Mouse (Mus musculus) embryo, embryonic 10.5 days (tissue): ENCODE measurements at regions not wholly inside any gene's neighbourhood (a gene's known extent, or its start where the extent isn't known, plus 50 kb on each side); places are given as distances from the start of the nearest gene placed in this dataset.
"Not testable (repeated sequence)": the region's sequence is repeated elsewhere in the genome, so short reads cannot be mapped to it uniquely, and the experiment has no call there.

Source experiments
- DNase-seq: peaks from one replicate; pipeline ENCODE4 v3.0.0-alpha.2; 2015; ENCODE audit warnings: low spot score

DNA sequence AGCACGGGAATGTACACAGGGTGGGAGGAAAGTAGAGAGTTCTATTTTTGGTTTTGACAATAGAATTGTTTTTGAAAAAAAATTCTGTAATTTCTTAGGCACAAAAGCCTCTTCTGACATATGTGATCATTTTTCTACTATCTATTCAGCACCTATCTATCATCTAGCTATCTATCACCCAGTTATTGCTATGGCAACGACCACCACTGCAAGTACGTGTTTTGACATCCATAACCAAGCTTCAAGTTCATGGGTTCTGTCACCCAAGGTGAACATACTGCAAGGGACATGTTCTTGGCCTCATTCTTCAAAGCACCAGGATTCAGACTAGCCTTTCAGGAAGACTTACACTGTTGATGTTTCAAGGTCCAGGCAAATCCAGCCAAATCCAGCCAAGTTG lies 238.4 kb upstream of the Rarb start:
- DNase-seq = no peak

DNA sequence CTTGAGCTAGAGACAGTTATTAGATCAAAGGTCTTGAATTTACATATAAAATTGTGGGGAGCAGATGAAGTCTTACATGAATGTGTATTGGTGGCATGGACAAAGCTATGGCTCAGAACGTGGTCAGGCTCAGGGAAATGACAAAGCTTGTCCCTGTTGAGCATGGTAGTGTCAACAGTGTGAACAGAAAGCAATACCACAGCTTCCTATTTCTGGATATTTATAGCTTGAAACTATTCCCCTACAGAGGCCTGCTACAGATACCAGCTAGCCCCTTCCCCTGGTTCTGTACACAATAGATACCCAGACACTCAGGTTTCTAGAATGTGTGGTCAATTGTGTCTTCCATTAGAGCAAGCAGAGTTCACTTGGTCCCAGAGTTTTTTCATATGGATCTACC lies 236.8 kb upstream of the Rarb start:
- no peak for DNase-seq

DNA sequence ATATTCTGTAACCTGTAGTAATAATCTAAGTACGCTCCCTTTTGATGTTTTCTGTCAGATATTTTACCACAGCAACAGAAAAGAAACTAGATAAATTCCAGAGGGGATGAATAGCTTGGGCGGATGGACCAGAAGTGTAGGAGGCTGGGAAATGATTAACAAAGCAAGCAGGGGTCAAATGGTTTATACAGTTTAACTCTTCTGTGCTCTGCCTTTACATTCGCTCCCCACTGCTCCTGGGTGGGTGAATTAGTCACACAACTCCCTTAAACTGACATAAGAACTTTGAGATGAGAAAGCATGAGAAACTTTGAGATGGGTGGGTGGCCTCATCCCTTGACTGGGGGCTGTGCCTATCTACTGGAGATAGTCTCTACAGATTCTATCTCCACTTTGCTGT lies 235.4 kb upstream of the Rarb start:
- no peak for DNase-seq

DNA sequence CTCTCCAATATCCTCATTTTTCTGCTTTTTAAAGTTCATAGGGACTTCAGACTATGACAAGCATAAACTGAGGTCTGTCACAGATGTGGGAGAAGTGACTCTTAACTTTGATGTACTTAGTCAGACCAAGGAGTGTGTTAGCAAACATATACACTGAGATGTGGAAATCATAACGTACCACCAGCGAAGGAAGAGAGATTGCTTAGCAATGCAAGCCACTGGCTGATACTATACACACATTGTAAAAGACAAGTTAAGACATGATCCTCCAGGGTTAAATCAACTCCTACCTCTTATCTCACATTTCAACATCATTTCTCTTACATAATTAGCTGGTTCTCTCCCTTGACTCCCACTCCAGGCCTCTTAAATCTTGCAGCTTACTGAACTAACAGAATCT lies 227.9 kb upstream of the Rarb start:
- no peak for DNase-seq

DNA sequence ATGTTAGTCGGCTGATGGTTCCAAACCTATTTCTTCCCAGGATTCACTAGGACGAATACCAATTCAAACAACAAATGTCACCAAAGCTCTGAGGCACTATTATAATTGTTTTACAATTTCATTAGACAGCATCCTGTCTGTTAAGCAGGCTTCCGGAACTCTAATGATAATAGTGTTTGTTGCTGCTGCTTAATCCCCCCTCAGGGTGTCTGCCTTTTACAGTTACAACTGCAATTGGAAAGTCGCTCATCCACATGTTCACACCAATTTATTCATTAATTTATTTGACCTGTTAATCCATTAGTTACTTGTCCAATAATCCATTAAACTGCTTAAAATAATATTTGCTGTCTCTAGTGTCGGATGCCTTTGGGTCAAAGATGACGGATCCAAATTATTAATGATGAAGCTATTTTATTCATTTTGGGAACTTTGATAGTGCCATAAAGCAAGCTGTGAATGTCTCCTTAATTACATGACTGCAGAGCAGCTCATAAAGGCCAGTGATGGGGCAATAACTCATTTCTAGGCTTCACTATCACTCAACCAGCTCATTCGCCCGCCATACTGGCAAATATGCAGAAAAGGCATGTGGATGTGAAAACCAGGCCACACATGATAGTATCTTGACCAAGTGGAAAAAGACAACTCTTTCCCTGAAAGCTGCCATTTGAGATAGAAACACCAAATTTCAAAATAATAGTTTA lies 226.6 kb upstream of the Rarb start:
- DNase-seq = no peak

DNA sequence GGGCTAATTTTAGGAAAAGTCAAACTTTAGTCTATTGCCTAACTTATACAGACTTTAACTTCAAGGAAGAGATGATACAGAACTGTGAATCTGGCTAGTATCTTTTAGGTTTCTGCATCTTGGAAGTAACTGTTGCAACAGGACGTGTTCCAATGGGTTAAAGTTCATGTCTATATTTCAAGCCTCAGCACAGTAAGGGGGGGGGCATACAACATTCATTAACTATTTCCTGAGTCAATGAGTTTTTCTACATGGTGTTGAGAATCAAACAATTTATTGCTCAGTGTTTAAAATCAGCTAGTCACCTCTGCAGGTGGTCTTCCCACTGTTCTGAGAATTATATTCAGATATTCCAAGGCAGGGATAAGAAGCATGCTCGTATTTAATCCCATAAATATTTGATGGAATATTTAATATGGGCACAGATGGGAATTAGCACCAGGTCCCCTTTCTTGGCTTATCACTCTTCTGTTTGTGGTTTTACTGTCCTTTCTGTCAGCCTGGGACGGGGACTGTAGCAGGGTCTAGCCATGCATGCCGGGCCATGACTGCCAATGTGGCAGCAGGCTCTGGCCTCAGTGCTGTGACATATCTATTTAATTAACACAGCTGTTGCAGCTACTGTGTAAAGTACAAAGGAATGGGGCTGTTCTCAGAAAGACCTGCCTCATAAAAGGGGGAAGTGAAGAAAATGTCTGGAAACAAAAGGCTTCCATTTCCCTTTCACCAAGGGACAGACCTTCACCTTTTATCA lies 201.8 kb upstream of the Rarb start:
- no peak for DNase-seq

DNA sequence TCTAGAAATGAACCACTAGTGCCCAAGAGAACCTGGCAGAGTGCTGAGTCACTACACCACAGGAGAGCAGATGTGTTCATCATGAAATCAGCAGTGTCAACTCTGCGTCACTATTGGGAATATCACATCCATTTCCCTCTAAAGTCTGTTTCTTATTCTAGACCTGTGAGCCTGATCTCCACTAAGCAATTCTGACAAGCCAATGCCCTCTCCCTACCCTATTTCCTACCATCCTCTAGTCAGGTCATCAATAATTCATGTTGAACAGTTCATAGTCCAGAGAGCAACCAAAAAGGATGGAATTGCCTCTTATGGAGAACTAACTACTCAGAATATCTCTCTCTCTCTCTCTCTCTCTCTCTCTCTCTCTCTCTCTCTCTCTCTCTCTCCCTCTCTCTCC lies 194.0 kb upstream of the Rarb start:
- no peak for DNase-seq

DNA sequence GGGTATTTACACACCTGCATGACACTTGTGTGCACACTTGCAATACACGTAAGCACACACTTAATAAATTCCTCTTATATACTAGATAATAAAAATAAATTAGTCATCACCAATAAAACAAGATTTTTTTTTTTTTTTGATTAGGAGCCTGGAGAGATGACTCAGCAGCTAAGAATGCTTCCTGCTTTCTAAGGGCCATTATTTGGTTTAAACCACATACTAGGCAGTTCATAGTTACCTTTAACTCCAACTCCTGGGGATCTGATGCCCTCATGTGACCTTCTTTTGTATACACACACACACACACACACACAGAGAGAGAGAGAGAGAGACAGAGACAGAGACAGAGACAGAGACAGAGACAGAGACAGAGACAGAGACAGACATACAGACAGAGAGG lies 193.2 kb upstream of the Rarb start:
- DNase-seq = no peak

DNA sequence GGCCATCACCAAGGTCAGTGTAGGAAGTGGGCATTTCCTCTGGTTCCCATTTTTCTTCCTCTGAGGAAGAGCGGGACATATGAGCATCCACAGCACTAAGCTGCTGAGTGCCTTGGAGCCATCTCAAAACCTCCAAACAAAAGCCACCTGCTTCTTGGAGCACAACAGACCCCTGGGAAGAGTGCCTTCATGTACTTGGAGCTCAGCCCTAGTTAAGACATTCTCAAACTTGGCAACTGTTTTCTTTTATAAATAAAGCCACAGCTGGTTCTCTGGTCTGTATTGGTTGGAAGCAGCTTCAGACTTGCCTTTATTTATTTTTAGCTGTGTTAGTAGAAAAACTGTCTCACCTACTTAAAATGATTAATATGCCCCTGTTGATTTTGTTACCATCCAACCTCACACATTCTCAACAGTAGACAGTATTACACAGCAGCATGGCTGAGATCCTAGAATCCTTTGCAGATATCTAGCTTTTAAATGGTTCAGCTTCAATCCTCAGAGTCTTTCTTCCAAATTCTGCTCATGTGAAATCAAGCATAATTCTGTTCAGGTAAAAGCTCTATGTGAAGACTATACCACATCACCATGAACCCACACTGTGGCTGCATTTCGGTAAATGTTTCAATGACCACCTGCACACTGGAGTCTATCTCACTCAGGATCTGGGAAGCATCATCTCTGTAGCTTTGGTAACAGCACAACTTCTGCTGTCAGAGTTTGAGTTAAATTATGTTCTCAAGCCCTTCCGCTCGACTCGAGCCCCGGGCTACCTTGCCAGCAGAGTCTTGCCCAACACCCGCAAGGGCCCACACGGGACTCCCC lies 186.4 kb upstream of the Rarb start:
- DNase-seq = no peak

DNA sequence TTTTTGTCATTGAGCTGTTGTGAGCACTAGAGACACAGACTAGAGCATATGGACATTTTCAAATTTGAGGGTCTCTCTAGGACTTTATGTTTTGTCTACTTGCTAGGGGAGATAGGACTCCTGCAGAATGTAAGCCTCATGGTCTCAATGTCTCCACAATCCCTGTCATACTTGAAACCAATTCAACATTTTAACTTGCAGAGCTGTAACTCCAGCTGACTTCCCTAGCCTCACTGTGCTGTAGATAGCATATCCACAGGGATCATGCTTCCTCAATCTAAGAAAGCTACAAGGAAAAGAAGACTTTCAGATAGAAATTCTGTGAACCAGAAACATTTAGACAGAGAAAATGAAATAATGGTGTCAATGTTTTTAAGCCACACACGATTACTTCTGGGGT lies 185.8 kb upstream of the Rarb start:
- no peak for DNase-seq

DNA sequence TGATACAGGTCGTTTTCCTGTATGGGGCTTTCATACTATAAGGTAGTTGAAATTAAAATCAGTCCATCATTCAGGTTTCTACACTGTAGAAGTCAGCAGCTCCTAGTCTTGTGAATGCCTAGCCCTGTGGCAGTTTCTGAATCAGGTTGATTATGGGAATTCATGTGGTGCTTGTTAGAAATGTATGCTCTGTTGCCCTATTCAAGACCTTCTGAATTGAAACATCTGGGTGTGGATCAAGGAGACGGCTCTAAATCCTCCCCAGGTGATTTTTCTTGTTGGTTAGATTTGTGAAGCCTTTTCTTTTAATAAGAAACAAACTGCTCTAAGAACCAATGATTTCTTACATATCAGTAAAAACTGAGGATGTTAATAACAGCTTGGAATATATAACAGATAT lies 177.8 kb upstream of the Rarb start:
- no peak for DNase-seq

DNA sequence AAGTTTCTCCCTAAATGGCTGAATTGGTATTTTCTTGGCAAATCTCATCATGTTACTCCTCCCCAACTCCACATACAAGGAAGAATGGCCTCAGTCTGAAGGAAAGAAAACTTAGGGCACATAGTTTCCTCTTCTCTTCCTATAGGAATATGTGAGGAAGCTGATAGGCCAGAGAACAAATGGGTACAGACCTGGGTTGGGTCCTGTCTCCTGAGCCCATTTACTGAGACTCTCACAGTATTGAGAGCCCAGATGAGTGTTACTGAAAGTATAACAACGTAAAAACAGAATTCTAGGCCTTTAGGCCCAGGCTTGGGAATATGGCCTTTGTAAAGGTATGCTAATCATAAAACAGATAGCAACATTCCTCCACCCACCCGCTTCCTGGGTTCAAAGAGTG lies 152.0 kb upstream of the Rarb start:
- not testable (repeated sequence) for DNase-seq

DNA sequence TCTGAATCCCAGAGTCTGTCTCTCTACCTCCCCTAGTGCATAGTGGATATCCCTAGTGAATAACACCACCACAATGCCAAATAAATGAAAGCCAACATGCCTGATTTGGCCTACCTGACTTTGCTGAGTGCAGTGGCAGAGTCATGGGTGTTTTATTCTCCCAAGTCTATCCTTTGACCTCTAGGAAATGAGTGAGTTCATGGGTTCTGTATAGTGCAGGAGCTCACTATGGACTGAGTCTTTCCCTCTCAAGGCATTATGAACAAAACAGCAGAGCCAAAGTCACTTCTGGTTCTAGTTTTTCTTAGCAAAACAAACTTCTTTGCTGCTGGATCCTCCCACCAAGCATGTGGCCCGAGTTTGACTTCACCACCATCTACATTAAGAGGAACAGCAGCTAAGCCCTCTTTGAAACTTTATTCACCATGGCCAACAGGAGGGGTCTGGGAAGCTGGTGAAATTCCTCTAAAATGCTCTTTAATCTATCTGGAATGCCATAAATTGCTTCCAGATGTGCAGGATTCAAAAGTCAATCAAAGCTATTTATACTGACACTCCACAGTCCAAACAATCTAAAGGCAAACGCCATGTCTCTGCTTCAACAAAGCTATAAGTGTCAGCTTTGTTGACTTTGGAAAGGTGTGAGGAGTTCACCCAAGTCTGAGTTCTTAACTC lies 145.9 kb upstream of the Rarb start:
- DNase-seq = peak; percentile 82

DNA sequence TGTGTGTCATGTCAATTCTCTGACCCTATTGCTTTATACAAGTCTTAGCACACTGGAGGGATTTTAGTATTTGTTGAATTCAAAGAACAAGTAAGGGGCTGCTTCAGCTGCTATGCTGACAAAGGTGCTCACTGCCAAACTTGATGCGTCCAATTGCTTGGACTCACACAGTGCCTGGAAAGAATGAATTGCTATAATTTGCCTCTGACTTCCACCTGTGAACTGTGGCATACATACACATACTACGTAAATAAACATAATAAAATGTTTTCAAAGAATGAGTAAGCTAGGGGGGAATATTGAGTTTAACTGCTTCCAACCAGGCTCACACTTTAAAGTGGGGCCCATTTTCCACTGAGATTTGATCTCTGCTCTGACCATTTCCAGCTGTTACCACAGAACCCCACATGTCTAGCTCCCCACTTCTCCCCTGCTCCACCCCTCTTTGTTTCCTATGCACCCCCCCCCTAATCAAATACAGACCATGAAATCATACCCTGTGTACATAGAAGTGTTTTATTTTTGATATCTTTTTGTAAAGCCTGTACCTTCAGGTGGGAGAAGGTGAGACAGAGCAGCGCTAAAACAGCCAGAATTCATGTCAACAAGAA lies 143.4 kb upstream of the Rarb start:
- DNase-seq = no peak

DNA sequence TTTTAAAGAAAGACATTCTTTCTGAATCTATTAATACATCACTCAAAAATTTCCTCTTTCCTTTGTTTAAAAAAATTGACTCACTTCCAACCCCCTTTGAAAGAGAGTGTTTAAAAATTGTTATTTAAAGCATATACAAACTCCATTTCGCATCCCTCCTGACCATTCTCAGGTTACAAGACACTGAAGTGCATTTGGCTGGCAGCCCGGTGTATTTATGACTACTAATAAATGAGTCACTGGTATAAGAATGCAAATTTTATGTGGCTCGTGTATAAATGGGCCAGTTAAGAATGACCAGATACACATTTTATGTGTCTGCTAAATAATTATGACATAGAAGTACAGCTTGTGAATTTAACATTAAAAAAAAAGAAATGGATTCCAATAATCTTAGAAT lies 138.8 kb upstream of the Rarb start:
- no peak for DNase-seq

DNA sequence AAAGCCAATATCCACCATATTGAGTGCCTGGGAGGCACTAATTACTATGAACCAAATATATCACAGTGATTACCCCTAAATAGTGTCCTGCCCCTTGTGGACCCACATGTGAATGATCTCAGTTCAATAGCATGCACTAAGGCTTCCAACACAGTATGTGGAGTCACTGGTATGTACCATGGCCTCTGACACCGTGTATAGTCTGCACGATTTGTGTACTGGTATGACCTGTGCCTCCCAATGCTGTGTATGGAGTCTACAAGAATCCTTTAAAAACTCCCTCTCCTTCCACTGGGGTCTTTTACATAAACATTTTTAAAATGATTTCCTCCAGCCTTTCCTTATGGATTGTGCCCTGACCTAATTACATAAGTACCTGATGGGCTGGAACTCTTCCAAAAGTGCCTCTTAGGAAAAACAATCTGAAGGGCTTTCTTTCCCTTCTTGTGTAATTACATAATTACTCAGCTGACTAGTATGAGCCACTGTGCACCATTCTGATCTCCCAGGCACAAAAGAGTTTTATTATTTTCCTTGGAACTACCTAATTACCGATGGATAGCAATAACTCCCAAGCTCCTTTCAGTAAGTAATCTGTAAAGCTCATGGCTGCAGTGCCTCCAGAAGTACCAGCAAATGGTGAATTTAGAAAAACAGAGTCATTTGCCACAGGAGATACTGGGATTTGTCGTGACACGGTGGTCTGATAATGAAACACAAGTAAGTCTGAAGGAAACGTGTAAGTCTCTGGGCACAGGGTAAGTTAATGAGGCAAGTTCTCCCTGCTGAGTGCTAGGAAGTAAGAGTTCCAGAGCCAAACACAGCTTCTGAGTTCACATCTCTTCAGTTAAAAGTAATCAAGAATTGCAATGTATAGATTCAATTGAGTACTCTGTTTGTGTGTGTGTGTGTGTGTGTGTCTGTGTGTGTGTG lies 135.8 kb upstream of the Rarb start:
- DNase-seq = no peak

DNA sequence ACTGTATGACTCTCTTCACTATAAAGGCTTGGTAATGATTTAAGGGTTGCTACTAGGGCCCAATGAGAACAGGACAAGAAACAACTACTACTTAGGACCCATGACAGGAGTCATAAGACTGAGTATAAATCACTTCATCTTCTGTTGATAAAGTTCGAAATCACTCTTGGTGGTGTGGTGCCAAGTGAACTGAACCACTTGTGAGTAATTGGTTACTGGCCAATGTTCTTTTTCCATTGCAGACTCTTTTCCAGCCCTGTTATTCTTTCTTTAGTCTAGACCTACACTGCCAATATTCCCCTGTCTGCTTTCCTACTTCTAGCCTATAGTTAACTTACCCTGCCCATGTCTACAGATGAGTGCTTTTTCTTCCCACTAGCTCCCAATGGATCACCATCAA lies 129.8 kb upstream of the Rarb start:
- no peak for DNase-seq

DNA sequence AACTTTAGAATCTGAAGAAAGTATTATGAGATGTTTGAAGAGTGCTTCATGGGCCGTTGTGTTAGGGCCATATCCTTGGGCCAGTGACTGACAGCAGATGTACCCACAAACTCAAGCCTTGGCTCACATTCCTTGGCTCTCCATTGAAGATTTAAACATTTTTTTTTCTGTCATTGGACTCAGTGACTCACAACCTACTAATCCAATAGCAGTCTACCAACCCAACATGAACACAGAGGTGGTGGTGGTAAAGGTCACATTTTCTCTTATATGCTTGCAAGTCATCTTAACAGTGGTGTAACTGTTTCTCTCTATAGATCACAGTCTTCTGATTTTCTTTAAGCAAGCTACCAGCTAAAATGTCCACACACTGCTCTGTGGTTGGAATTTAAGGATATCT lies 125.5 kb upstream of the Rarb start:
- DNase-seq = no peak

DNA sequence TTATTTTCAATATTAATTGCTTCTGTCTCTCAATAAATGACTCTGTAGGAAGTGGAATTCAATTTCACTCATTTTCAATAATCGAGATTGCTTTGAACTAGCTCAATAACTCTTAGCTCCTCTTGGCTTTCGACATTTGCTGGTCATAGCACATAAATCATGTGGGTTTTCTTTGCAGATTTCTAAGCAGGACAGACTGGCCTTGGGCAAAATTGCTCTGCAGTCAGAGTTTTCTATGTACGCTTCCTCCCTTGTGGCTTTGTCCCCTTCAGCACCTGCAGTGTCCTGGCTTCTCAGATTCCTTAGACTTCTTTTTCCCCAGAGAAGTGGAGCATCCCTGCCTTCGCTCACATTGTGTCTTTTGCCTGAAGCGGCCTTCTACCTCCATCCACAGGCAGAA lies 124.6 kb upstream of the Rarb start:
- DNase-seq = no peak

DNA sequence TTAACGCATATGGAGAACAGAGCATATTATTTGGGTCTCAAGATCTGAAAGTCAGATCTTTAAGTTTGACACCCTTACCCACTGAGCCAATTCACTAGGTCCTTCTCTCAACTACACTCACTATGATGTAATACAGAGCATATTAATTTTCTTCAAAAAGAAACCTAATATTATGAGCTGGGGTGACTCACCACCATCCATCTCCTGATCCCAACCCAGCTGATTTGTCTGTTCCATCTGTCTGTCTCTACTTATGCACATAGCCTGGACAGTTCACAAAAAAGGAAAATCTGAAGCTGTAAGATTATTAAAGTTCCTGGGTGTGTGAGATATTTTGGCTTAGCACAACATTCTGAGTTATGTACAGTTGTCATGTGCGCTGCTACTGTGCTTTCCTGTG lies 108.2 kb upstream of the Rarb start:
- no peak for DNase-seq

DNA sequence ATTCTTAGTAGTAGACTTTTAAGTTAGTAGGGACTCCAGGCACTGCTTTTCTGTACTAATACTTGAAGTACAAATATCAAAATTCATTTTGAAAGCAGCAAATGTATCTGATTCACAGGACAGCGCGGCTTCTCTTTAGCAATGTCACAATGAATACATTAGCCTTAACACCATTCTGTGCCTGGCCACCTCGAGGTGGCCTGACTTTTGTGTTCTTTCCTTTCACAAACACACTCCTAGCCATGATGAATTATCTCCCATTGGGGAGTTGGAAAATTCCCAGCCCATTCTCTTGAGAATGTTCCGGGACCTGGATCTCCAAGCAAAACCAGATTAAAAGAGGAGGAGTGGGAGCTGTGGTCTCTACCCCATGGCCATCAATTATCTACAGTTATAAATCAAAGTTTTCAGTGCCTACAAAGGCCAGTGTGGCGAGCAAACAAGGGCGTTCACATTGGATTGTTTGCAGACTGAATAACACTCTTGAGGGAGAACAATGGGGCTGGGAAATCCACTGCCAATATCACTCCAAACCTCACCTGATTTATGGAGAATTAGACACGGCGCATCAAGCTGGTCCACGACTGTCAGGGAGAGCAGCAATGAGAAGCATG lies 82.7 kb upstream of the Rarb start:
- DNase-seq = peak; percentile 72
